In the genomic region with DNA sequence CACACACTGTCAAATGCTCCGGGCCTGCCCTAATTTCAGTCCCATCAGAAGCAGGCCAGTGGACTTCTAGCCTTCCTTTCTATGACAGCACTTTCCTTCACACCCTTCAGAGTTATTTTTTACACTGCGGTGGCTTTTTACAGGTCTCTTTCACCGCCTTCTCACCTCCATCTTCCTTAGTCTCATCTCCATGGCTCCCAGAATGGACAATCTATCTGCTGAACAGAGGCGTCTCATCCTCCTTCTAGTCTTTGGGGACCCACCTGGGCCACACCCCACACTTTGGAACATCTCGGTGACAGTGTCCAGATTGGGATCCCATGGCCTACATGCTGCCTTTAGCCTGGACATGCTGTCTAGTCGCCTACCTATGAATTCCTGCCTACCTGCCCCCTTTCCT, we compare ENCODE assay signal across 10 mouse cellular contexts. TPM values are rescaled to one million over a fixed set of nuclear protein-coding genes. Genes with fewer than 3 reads are reported as not detected.
DNase-seq lines count a peak whose midpoint lies in the region; ATAC-seq and TF ChIP-seq lines count a peak whose summit lies in the region.
"Had no signal": no experiment of that assay in that cellular context is flagged by ENCODE, and none has a peak within 500 bp of the region (broad histone marks: within the 10 kb centered on the region; RNA-seq: fewer than 3 reads in every experiment).

No protein-coding gene starts in this region.

- peak overlapping the region; percentile 37 for H3K4me3 ChIP-seq in heart, embryonic 15.5 days
- peak overlapping the region; percentile 62 for H3K4me3 ChIP-seq in E14TG2a.4 (replicated peaks; ENCODE audit: low read length)
- no peak overlapping the region for H3K4me3 ChIP-seq in forebrain, embryonic 16.5 days (replicated peaks; ENCODE audit: low read length)
- H3K4me3 ChIP-seq in liver, embryonic 15.5 days (replicated peaks): no peak overlapping the region

- DNase-seq in heart, postnatal 4 days: no peak
- no peak for DNase-seq in layer of hippocampus, postnatal 10 days (ENCODE audit: low spot score in 2 of 2)
- DNase-seq in adrenal gland, postnatal 36 days: no peak
- DNase-seq in ovary, postnatal 10 days (ENCODE audit: low spot score): no peak
- DNase-seq: cerebellum, adult 18-20 months had no signal

- H3K27ac ChIP-seq in heart, embryonic 15.5 days: no peak overlapping the region
- H3K27ac ChIP-seq in forebrain, embryonic 16.5 days (ENCODE audit: low read length): no peak overlapping the region
- no peak overlapping the region for H3K27ac ChIP-seq in liver, embryonic 15.5 days (replicated peaks)

- no peaks in the 10 kb centered on the region for H3K36me3 ChIP-seq in heart, embryonic 15.5 days
- H3K36me3 ChIP-seq in E14TG2a.4 (ENCODE audit: insufficient read depth, low read length): no peaks in the 10 kb centered on the region
- no peaks in the 10 kb centered on the region for H3K36me3 ChIP-seq in forebrain, embryonic 16.5 days (ENCODE audit: control insufficient read depth, insufficient read depth)
- no peaks in the 10 kb centered on the region for H3K36me3 ChIP-seq in liver, embryonic 15.5 days (replicated peaks)
- H3K36me3 ChIP-seq: G1E had no signal

- H3K4me2 ChIP-seq in heart, embryonic 15.5 days: peak overlapping the region; percentile 60
- H3K4me2 ChIP-seq in forebrain, embryonic 16.5 days (ENCODE audit: low read length): 0 out of 2 replicates have a peak overlapping the region, but pooled peaks have one; percentile 13
- peak overlapping the region; percentile 49; the same call in 1 of the 2 replicates for H3K4me2 ChIP-seq in liver, embryonic 15.5 days

- H3K27me3 ChIP-seq in heart, embryonic 15.5 days: peaks cover 4% of the 10 kb centered on the region; the same call in 1 of the 2 replicates
- peaks cover 28% of the 10 kb centered on the region for H3K27me3 ChIP-seq in E14TG2a.4 (ENCODE audit: insufficient read depth, low read length)
- H3K27me3 ChIP-seq in forebrain, embryonic 16.5 days (replicated peaks; ENCODE audit: control insufficient read depth, insufficient read depth, low read length): no peaks in the 10 kb centered on the region
- H3K27me3 ChIP-seq in liver, embryonic 15.5 days: peaks cover 19% of the 10 kb centered on the region

- H3K9ac ChIP-seq in heart, embryonic 15.5 days: peak overlapping the region; percentile 17
- H3K9ac ChIP-seq in forebrain, embryonic 16.5 days (replicated peaks; ENCODE audit: low read depth, low read length): no peak overlapping the region
- no peak overlapping the region for H3K9ac ChIP-seq in liver, embryonic 15.5 days

- no peaks in the 10 kb centered on the region for H3K9me3 ChIP-seq in heart, embryonic 15.5 days (replicated peaks)
- H3K9me3 ChIP-seq in E14TG2a.4 (ENCODE audit: low read length): no peaks in the 10 kb centered on the region
- H3K9me3 ChIP-seq in forebrain, embryonic 16.5 days (ENCODE audit: control insufficient read depth, low read length): no peaks in the 10 kb centered on the region
- no peaks in the 10 kb centered on the region for H3K9me3 ChIP-seq in liver, embryonic 15.5 days (replicated peaks)
- H3K9me3 ChIP-seq: G1E had no signal

- H3K4me1 ChIP-seq in heart, embryonic 15.5 days (replicated peaks): peaks cover 28% of the 10 kb centered on the region
- peaks cover 49% of the 10 kb centered on the region for H3K4me1 ChIP-seq in E14TG2a.4 (replicated peaks; ENCODE audit: low read depth, low read length)
- 0 out of 2 replicates have a peak, but pooled peaks cover 3% of the 10 kb centered on the region for H3K4me1 ChIP-seq in forebrain, embryonic 16.5 days (replicated peaks; ENCODE audit: control insufficient read depth, insufficient read depth, low read length)
- H3K4me1 ChIP-seq in liver, embryonic 15.5 days (replicated peaks): peaks cover 17% of the 10 kb centered on the region; the same call in 1 of the 2 replicates

- WGBS in heart, embryonic 15.5 days: 49% methylated on average over 6 of the region's 6 CpGs
- WGBS in forebrain, embryonic 16.5 days: 79% methylated on average over 6 of the region's 6 CpGs
- WGBS in liver, embryonic 15.5 days (ENCODE audit: insufficient replicate concordance): 50% methylated on average over 6 of the region's 6 CpGs

- no peak for ATAC-seq in heart, embryonic 15.5 days (replicated peaks; ENCODE audit: insufficient number of reproducible peaks, insufficient read depth, low FRiP score, low read depth)
- ATAC-seq in forebrain, embryonic 16.5 days: no peak
- ATAC-seq in liver, embryonic 15.5 days (ENCODE audit: insufficient read depth): no peak

- TF ChIP-seq CTCF in E14TG2a.4 (conservative IDR thresholded peaks at IDR 0.05; ENCODE audit: low read length): no peak

RNA-seq across cellular contexts. Expression of a gene that starts 0.6 kb away (rescaled TPM):
- 1.4 and 4.3 TPM in 2 replicates for polyA plus RNA-seq in heart, embryonic 15.5 days (2015; fragmentation: Nextera tagmentation; extraction: Ambion mirVana)
- total RNA-seq in heart, postnatal 4 days (2021): 1 to 10 TPM in 1 of 2 experiments, under 1 TPM in 1; 0.41 to 1.7 TPM
- 1.3 and 1.8 TPM in 2 replicates for polyA plus RNA-seq in forebrain, embryonic 16.5 days (2015; fragmentation: Nextera tagmentation; extraction: Ambion mirVana)
- 0.29 and 0.61 TPM in 2 replicates for polyA plus RNA-seq in liver, embryonic 15.5 days (2015; fragmentation: Nextera tagmentation; extraction: Ambion mirVana)
- 1 to 10 TPM in 1 of 2 experiments, under 1 TPM in 1; 0.94 to 2.4 TPM for total RNA-seq in layer of hippocampus, postnatal 10 days (2021)
- 1 to 10 TPM; 1.3 to 2.2 TPM for total RNA-seq in adrenal gland, postnatal 36 days (2021)
- polyA plus RNA-seq: G1E had no signal

RNA-seq across cellular contexts. Expression of a gene that starts 47.1 kb away (rescaled TPM):
- polyA plus RNA-seq in heart, embryonic 15.5 days (2015; fragmentation: Nextera tagmentation; extraction: Ambion mirVana): 1.9 and 3.3 TPM in 2 replicates
- total RNA-seq in heart, postnatal 4 days (2021): 1 to 10 TPM; 6.2 to 6.6 TPM
- polyA plus RNA-seq in forebrain, embryonic 16.5 days (2015; fragmentation: Nextera tagmentation; extraction: Ambion mirVana): 3.8 and 4.5 TPM in 2 replicates
- polyA plus RNA-seq in liver, embryonic 15.5 days (2015; fragmentation: Nextera tagmentation; extraction: Ambion mirVana): 1.5 and 1.8 TPM in 2 replicates
- total RNA-seq in layer of hippocampus, postnatal 10 days (2021): 1 to 10 TPM; 1.9 to 3.4 TPM
- total RNA-seq in adrenal gland, postnatal 36 days (2021): 1 to 10 TPM; 2.2 to 2.4 TPM

Comparison
In these comparisons a context has a peak if more than half of its experiments do, and no peak if none do; other contexts are left out.
1. H3K4me3 ChIP-seq: peak in heart, embryonic 15.5 days (single experiment) and E14TG2a.4 (single experiment); none in forebrain, embryonic 16.5 days (single experiment) and liver, embryonic 15.5 days (single experiment).
2. Peak in every context shown above with its lines, with median percentiles within 50 percentile points of each other: H3K4me2 ChIP-seq.